Mouse (Mus musculus) ES-CJ7 (cell line): ENCODE results near the gene Gm29094.
"Not testable (repeated sequence)": the region's sequence is repeated elsewhere in the genome, so short reads cannot be mapped to it uniquely, and the experiment has no call there.

ENCODE experiments used
- DNase-seq: peaks from one replicate; pipeline ENCODE4 v3.0.0; 2011; ENCODE audit warnings: low read depth, low spot score

The Gm29094 gene

GRCm38 (mm10) chr9:89198969-89199416 is at the start of gene Gm29094, which contains the start of gene Bcl2a1b:
Gene Gm29094 (plus strand): TSS chr9:89199379.
Gene Bcl2a1b (plus strand): TSS chr9:89199209.
- DNase-seq, result not testable (repeated sequence)

- DNase-seq, result not testable (repeated sequence)
Observed at GRCm38 (mm10) chr9:89172539-89172938, 26.6 kb upstream of the Gm29094 start.

GRCm38 (mm10) chr9:89178833-89179232 is 20.3 kb upstream of the Gm29094 start:
- peak; percentile 11 for DNase-seq

GRCm38 (mm10) chr9:89179469-89179868 is 19.7 kb upstream of the Gm29094 start:
- not testable (repeated sequence) for DNase-seq

GRCm38 (mm10) chr9:89187006-89187405 is 12.2 kb upstream of the Gm29094 start:
- peak; percentile 63 for DNase-seq

- not testable (repeated sequence) for DNase-seq
Observed at GRCm38 (mm10) chr9:89195483-89195882, 3.7 kb upstream of the Gm29094 start.

- DNase-seq, result not testable (repeated sequence)
Observed at GRCm38 (mm10) chr9:89197509-89197908, 1.7 kb upstream of the Gm29094 start.

GRCm38 (mm10) chr9:89198349-89198748 is 830 bp upstream of the Gm29094 start:
- DNase-seq, result not testable (repeated sequence)

- DNase-seq, result not testable (repeated sequence)
Observed at GRCm38 (mm10) chr9:89202256-89202655, 3.1 kb downstream of the Gm29094 start.

- peak; percentile 7 for DNase-seq
Observed at GRCm38 (mm10) chr9:89208939-89209338, 9.8 kb downstream of the Gm29094 start.

- not testable (repeated sequence) for DNase-seq
Observed at GRCm38 (mm10) chr9:89210353-89211064, 11.3 kb downstream of the Gm29094 start, which contains the start of gene Mthfs. Gene Mthfs (plus strand): TSS chr9:89210676.

- peak; percentile 2 for DNase-seq
Observed at GRCm38 (mm10) chr9:89211065-89211858, 12.1 kb downstream of the Gm29094 start.

GRCm38 (mm10) chr9:89212428-89212827 is 13.2 kb downstream of the Gm29094 start:
- peak; percentile 25 for DNase-seq

- not testable (repeated sequence) for DNase-seq
Observed at GRCm38 (mm10) chr9:89218174-89218573, 19.0 kb downstream of the Gm29094 start.

GRCm38 (mm10) chr9:89219668-89220067 is 20.5 kb downstream of the Gm29094 start:
- DNase-seq, result not testable (repeated sequence)

- DNase-seq, result not testable (repeated sequence)
Observed at GRCm38 (mm10) chr9:89220704-89221287, 21.6 kb downstream of the Gm29094 start.

GRCm38 (mm10) chr9:89226071-89226470 is 26.9 kb downstream of the Gm29094 start:
- DNase-seq, result no peak

GRCm38 (mm10) chr9:89228122-89228521 is 28.9 kb downstream of the Gm29094 start:
- no peak for DNase-seq

- not testable (repeated sequence) for DNase-seq
Observed at GRCm38 (mm10) chr9:89230897-89231497, 31.8 kb downstream of the Gm29094 start.

GRCm38 (mm10) chr9:89237131-89237530 is 38.0 kb downstream of the Gm29094 start:
- not testable (repeated sequence) for DNase-seq

- DNase-seq, result not testable (repeated sequence)
Observed at GRCm38 (mm10) chr9:89238976-89239505, 39.9 kb downstream of the Gm29094 start.
